Mouse (Mus musculus): ENCODE results near the gene Pik3r1. TPM values are rescaled to one million over a fixed set of nuclear protein-coding genes. Genes with fewer than 3 reads are reported as not detected.

The Pik3r1 gene
- 44.4 and 55.7 TPM in 2 replicates for polyA plus RNA-seq (2015; fragmentation: Nextera tagmentation; extraction: Ambion mirVana)

DNA sequence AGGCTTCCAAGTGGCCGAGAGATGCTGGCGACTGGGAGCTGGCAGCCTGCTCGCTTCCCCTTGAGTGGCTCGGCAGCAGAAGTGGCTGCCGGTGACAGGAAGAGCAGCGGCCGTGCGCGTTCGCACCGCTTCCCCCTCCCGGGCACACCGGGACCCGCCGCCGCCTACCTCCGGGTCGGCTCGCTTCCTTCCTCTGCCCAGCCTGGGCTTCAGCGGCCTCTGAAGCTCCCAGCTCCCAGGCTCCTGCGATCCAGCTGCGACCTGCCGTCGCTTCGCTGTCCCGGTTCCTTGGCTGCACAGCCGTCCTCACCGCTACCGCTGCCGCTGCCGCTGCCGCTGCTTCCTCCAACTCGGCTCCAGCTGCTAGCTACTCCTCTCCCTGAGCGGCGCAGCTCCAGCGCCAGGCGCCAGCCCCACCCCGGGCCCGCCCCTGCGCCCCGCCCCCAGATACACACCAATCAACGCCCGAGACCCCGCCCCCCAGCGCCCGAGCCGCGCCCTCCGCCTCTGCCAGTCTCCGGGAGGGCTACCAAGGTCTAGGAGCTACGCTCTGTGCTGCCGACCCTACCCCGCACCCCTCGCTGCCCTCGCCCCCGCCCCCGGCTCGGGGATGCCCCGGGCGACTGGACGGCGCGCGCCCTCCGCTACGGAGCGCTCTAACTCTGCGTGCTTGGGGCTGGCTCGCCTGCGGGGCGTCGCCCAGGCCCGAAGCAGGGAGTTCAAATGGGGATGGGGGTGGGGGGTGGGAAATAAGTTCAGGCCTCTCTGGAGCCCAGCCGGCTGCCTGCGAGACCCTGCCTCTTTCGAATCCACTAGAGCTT is at the start of gene Pik3r1:
TSS of gene Pik3r1 (minus strand) at position 409 of the 821 bp plus-strand sequence.

All from adrenal gland, postnatal 0 days (tissue).